Mouse (Mus musculus) layer of hippocampus, adult 11-12 months (tissue): ENCODE data around the gene Ski.

Experiments used
- DNase-seq: peaks from one replicate; pipeline ENCODE4 v3.0.0; 2022; ENCODE audit warnings: low spot score

Ski gene

GRCm38 (mm10) chr4:155213752-155214054, 8.7 kb downstream of the Ski start:
- DNase-seq, result no peak

- DNase-seq, result no peak
These were observed 9.2 kb downstream of the Ski start for GRCm38 (mm10) chr4:155213052-155213751.

GRCm38 (mm10) chr4:155209494-155209893, 12.9 kb downstream of the Ski start:
- DNase-seq, result no peak

GRCm38 (mm10) chr4:155209079-155209478, 13.3 kb downstream of the Ski start:
- DNase-seq, result no peak

GRCm38 (mm10) chr4:155208613-155209012, 13.8 kb downstream of the Ski start:
- DNase-seq, result no peak

GRCm38 (mm10) chr4:155207841-155208240, 14.6 kb downstream of the Ski start:
- no peak for DNase-seq

GRCm38 (mm10) chr4:155206498-155206897, 15.9 kb downstream of the Ski start:
- no peak for DNase-seq

- DNase-seq, result no peak
These were observed 16.5 kb downstream of the Ski start for GRCm38 (mm10) chr4:155205919-155206318.

- DNase-seq, result no peak
These were observed 20.6 kb downstream of the Ski start for GRCm38 (mm10) chr4:155201764-155202163.

- no peak for DNase-seq
These were observed 21.5 kb downstream of the Ski start for GRCm38 (mm10) chr4:155200861-155201390.

- no peak for DNase-seq
These were observed 24.7 kb downstream of the Ski start for GRCm38 (mm10) chr4:155197726-155198125.

- no peak for DNase-seq
These were observed 27.2 kb downstream of the Ski start for GRCm38 (mm10) chr4:155195204-155195603.

GRCm38 (mm10) chr4:155190275-155190674, 32.1 kb downstream of the Ski start:
- no peak for DNase-seq

GRCm38 (mm10) chr4:155189711-155190139, 32.7 kb downstream of the Ski start:
- no peak for DNase-seq

- DNase-seq, result no peak
These were observed 33.6 kb downstream of the Ski start for GRCm38 (mm10) chr4:155188803-155189202.

GRCm38 (mm10) chr4:155188341-155188740, 34.1 kb downstream of the Ski start:
- DNase-seq, result no peak

- DNase-seq, result no peak
These were observed 35.2 kb downstream of the Ski start for GRCm38 (mm10) chr4:155187192-155187674.

GRCm38 (mm10) chr4:155185845-155186244, 36.5 kb downstream of the Ski start:
- no peak for DNase-seq

GRCm38 (mm10) chr4:155184248-155185070, 37.9 kb downstream of the Ski start:
- no peak for DNase-seq

- DNase-seq, result no peak
These were observed 39.2 kb downstream of the Ski start for GRCm38 (mm10) chr4:155183201-155183600.

GRCm38 (mm10) chr4:155178981-155179512, 43.3 kb downstream of the Ski start:
- no peak for DNase-seq

- peak; percentile 60 for DNase-seq
These were observed 44.1 kb downstream of the Ski start for GRCm38 (mm10) chr4:155178274-155178673.

GRCm38 (mm10) chr4:155176210-155176609, 46.2 kb downstream of the Ski start:
- no peak for DNase-seq
